Mouse (Mus musculus): ENCODE measurements at regions not wholly inside any gene's neighbourhood (a gene's known extent, or its start where the extent isn't known, plus 50 kb on each side); places are given as distances from the start of the nearest gene placed in this dataset.
"Not testable (repeated sequence)": the region's sequence is repeated elsewhere in the genome, so short reads cannot be mapped to it uniquely, and the experiment has no call there.

GRCm38 (mm10) chr13:4935940-4936339, 327.0 kb upstream of the Akr1e1 start:
- DNase-seq (ENCODE audit: low spot score in 2 of 2), result peak in 1 of 2 experiments; percentile 7

- DNase-seq (ENCODE audit: low spot score in 2 of 2), result no peak
Measured at GRCm38 (mm10) chr13:4939849-4940248, 330.9 kb upstream of the Akr1e1 start.

GRCm38 (mm10) chr13:4942490-4942889, 333.5 kb upstream of the Akr1e1 start:
- DNase-seq (ENCODE audit: low spot score in 2 of 2), result peak; percentile 4 to 27

- DNase-seq (ENCODE audit: low spot score in 2 of 2), result no peak
Measured at GRCm38 (mm10) chr13:4943046-4943445, 334.1 kb upstream of the Akr1e1 start.

- no peak for DNase-seq (ENCODE audit: low spot score in 2 of 2)
Measured at GRCm38 (mm10) chr13:4955384-4955783, 346.4 kb upstream of the Akr1e1 start.

GRCm38 (mm10) chr13:4964824-4965223, 355.9 kb upstream of the Akr1e1 start:
- DNase-seq (ENCODE audit: low spot score in 2 of 2), result no peak

GRCm38 (mm10) chr13:4970081-4970892, 361.3 kb upstream of the Akr1e1 start:
- DNase-seq (ENCODE audit: low spot score in 2 of 2), result peak in 1 of 2 experiments; percentile 7

GRCm38 (mm10) chr13:4971472-4972067, 362.6 kb upstream of the Akr1e1 start:
- no peak for DNase-seq (ENCODE audit: low spot score in 2 of 2)

GRCm38 (mm10) chr13:4992876-4993275, 383.9 kb upstream of the Akr1e1 start:
- no peak for DNase-seq (ENCODE audit: low spot score in 2 of 2)

- DNase-seq (ENCODE audit: low spot score in 2 of 2), result no peak
Measured at GRCm38 (mm10) chr13:5008296-5008695, 399.3 kb upstream of the Akr1e1 start.

GRCm38 (mm10) chr13:5022439-5022838, 413.5 kb upstream of the Akr1e1 start:
- no peak for DNase-seq (ENCODE audit: low spot score in 2 of 2)

- no peak for DNase-seq (ENCODE audit: low spot score in 2 of 2)
Measured at GRCm38 (mm10) chr13:5059859-5060258, 450.9 kb upstream of the Akr1e1 start.

- DNase-seq (ENCODE audit: low spot score in 2 of 2), result no peak
Measured at GRCm38 (mm10) chr13:5060462-5060861, 451.5 kb upstream of the Akr1e1 start.

- no peak for DNase-seq (ENCODE audit: low spot score in 2 of 2)
Measured at GRCm38 (mm10) chr13:5107454-5107853, 498.5 kb upstream of the Akr1e1 start.

- DNase-seq (ENCODE audit: low spot score in 2 of 2), result no peak
Measured at GRCm38 (mm10) chr13:5154911-5155310, 545.9 kb upstream of the Akr1e1 start.

- no peak for DNase-seq (ENCODE audit: low spot score in 2 of 2)
Measured at GRCm38 (mm10) chr13:5159765-5160684, 551.1 kb upstream of the Akr1e1 start.

- no peak for DNase-seq (ENCODE audit: low spot score in 2 of 2)
Measured at GRCm38 (mm10) chr13:5166716-5167115, 557.7 kb upstream of the Akr1e1 start.

GRCm38 (mm10) chr13:5178996-5179395, 570.0 kb upstream of the Akr1e1 start:
- DNase-seq (ENCODE audit: low spot score in 2 of 2), result no peak

- no peak for DNase-seq (ENCODE audit: low spot score in 2 of 2)
Measured at GRCm38 (mm10) chr13:5179552-5179951, 570.6 kb upstream of the Akr1e1 start.

- DNase-seq (ENCODE audit: low spot score in 2 of 2), result not testable (repeated sequence)
Measured at GRCm38 (mm10) chr13:5185237-5185800, 576.3 kb upstream of the Akr1e1 start.

- DNase-seq (ENCODE audit: low spot score in 2 of 2), result no peak
Measured at GRCm38 (mm10) chr13:5202736-5203135, 593.8 kb upstream of the Akr1e1 start.

GRCm38 (mm10) chr13:5204143-5204542, 595.2 kb upstream of the Akr1e1 start:
- DNase-seq (ENCODE audit: low spot score in 2 of 2), result no peak
